21 mouse cellular contexts compared by ENCODE assay signal in the genomic region with DNA sequence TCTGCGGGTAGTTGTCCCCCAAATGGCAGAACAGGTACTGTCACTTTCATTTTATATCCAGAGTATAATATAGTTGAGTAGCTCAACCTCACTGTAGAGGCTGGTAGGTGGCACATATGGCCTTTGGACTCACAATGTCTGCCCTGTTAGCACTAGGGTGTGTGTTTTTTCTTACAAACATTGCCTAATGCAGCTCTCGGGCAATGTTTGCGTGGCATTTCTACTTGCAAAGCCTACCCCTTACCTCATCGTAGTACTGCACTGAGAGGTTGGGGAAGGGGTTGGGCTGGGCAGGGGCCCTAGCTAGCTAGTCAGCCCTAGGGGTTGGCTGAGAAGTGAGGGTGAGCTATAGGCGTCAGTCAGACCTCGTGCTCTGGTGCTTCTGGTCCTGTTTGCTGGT. TPM values are rescaled to one million over a fixed set of nuclear protein-coding genes. Genes with fewer than 3 reads are reported as not detected.
DNase-seq lines count a peak whose midpoint lies in the region; ATAC-seq and TF ChIP-seq lines count a peak whose summit lies in the region.
"Had no signal": no experiment of that assay in that cellular context is flagged by ENCODE, and none has a peak within 500 bp of the region (broad histone marks: within the 10 kb centered on the region; RNA-seq: fewer than 3 reads in every experiment).

No protein-coding gene starts in this region.

- no peak overlapping the region for H3K27ac ChIP-seq in intestine, embryonic 15.5 days
- H3K27ac ChIP-seq in intestine, postnatal 0 days (ENCODE audit: low read depth, low read length) = peak overlapping the region; percentile 50
- peak overlapping the region; percentile 53 for H3K27ac ChIP-seq in liver, embryonic 13.5 days
- H3K27ac ChIP-seq in stomach, embryonic 14.5 days (ENCODE audit: low read length) = no peak overlapping the region
- H3K27ac ChIP-seq: forebrain, embryonic 12.5 days; gastrocnemius, adult 2 months; hindbrain, embryonic 15.5 days; limb, embryonic 13.5 days; midbrain, embryonic 12.5 days had no signal

- no peaks in the 10 kb centered on the region for H3K36me3 ChIP-seq in intestine, embryonic 15.5 days
- H3K36me3 ChIP-seq in intestine, postnatal 0 days (ENCODE audit: control insufficient read depth, insufficient read depth) = no peaks in the 10 kb centered on the region
- H3K36me3 ChIP-seq in liver, embryonic 13.5 days = no peaks in the 10 kb centered on the region
- no peaks in the 10 kb centered on the region for H3K36me3 ChIP-seq in stomach, embryonic 14.5 days (ENCODE audit: control insufficient read depth, insufficient read depth, low read length)
- H3K36me3 ChIP-seq: forebrain, embryonic 12.5 days; hindbrain, embryonic 15.5 days; midbrain, embryonic 12.5 days had no signal

- no peak overlapping the region for H3K9ac ChIP-seq in intestine, embryonic 15.5 days
- H3K9ac ChIP-seq in intestine, postnatal 0 days (ENCODE audit: low read depth, low read length) = no peak overlapping the region
- H3K9ac ChIP-seq in liver, embryonic 13.5 days = no peak overlapping the region
- no peak overlapping the region for H3K9ac ChIP-seq in stomach, embryonic 14.5 days (replicated peaks; ENCODE audit: low read depth, low read length)
- H3K9ac ChIP-seq: forebrain, embryonic 12.5 days; hindbrain, embryonic 15.5 days; limb, embryonic 13.5 days; midbrain, embryonic 12.5 days had no signal

- no peaks in the 10 kb centered on the region for H3K4me1 ChIP-seq in intestine, embryonic 15.5 days (replicated peaks)
- no peaks in the 10 kb centered on the region for H3K4me1 ChIP-seq in intestine, postnatal 0 days (replicated peaks; ENCODE audit: control insufficient read depth, insufficient read depth, low read length)
- peaks cover 9% of the 10 kb centered on the region; the same call in 1 of the 2 replicates for H3K4me1 ChIP-seq in liver, embryonic 13.5 days (replicated peaks)
- H3K4me1 ChIP-seq in stomach, embryonic 14.5 days (ENCODE audit: control insufficient read depth, insufficient read depth, low read length) = peaks cover 8% of the 10 kb centered on the region; the same call in 1 of the 2 replicates

- H3K27me3 ChIP-seq in intestine, embryonic 15.5 days (replicated peaks) = no peaks in the 10 kb centered on the region
- no peaks in the 10 kb centered on the region for H3K27me3 ChIP-seq in intestine, postnatal 0 days (replicated peaks; ENCODE audit: control insufficient read depth, insufficient read depth, low read length)
- H3K27me3 ChIP-seq in liver, embryonic 13.5 days = no peaks in the 10 kb centered on the region
- no peaks in the 10 kb centered on the region for H3K27me3 ChIP-seq in stomach, embryonic 14.5 days (ENCODE audit: control insufficient read depth, insufficient read depth, low read length)
- H3K27me3 ChIP-seq: CH12.LX; forebrain, embryonic 12.5 days; hindbrain, embryonic 15.5 days; limb, embryonic 13.5 days; midbrain, embryonic 12.5 days; Patski had no signal

- ATAC-seq in intestine, embryonic 15.5 days = peak; percentile 86
- ATAC-seq in intestine, postnatal 0 days = peak; percentile 95
- peak; percentile 81 for ATAC-seq in liver, embryonic 13.5 days (ENCODE audit: low read depth)
- ATAC-seq in stomach, embryonic 14.5 days (ENCODE audit: insufficient number of reproducible peaks, insufficient read depth, low FRiP score, low read depth) = peak; percentile 76
- ATAC-seq in megakaryocyte-erythroid progenitor cell, adult 5-6 weeks (replicated peaks; ENCODE audit: low FRiP score, low TSS enrichment, poor library complexity, severe bottlenecking) = no peak
- ATAC-seq: Patski had no signal

- DNase-seq in liver, embryonic 13.5 days = no peak
- no peak for DNase-seq in left cerebral cortex, adult 11 months (ENCODE audit: low spot score)
- no peak for DNase-seq in spleen, postnatal 10 days (ENCODE audit: low spot score in 2 of 2)
- DNase-seq: adrenal gland, postnatal 36 days; B cell, adult 2 months; cerebellum, adult 9-11 months; gastrocnemius, adult 2 months; heart, postnatal 4 days; kidney, adult 11 months; thymus, postnatal 25 days had no signal

- H3K4me3 ChIP-seq in intestine, embryonic 15.5 days (replicated peaks) = no peak overlapping the region
- H3K4me3 ChIP-seq in intestine, postnatal 0 days (ENCODE audit: low read depth, low read length) = no peak overlapping the region
- no peak overlapping the region for H3K4me3 ChIP-seq in liver, embryonic 13.5 days (replicated peaks)
- no peak overlapping the region for H3K4me3 ChIP-seq in stomach, embryonic 14.5 days (ENCODE audit: low read depth, low read length)
- H3K4me3 ChIP-seq: forebrain, embryonic 12.5 days; gastrocnemius, adult 2 months; hindbrain, embryonic 15.5 days; limb, embryonic 13.5 days; midbrain, embryonic 12.5 days had no signal

- H3K9me3 ChIP-seq in intestine, embryonic 15.5 days = no peaks in the 10 kb centered on the region
- no peaks in the 10 kb centered on the region for H3K9me3 ChIP-seq in intestine, postnatal 0 days (ENCODE audit: control insufficient read depth)
- no peaks in the 10 kb centered on the region for H3K9me3 ChIP-seq in liver, embryonic 13.5 days (replicated peaks)
- H3K9me3 ChIP-seq in stomach, embryonic 14.5 days (ENCODE audit: control insufficient read depth, low read depth, low read length) = no peaks in the 10 kb centered on the region
- H3K9me3 ChIP-seq: forebrain, embryonic 12.5 days; G1E; hindbrain, embryonic 15.5 days; limb, embryonic 13.5 days; midbrain, embryonic 12.5 days had no signal

- 73% methylated on average over 6 of the region's 6 CpGs for WGBS in intestine, embryonic 15.5 days
- 47% methylated on average over 6 of the region's 6 CpGs for WGBS in intestine, postnatal 0 days
- 71% methylated on average over 6 of the region's 6 CpGs for WGBS in liver, embryonic 13.5 days (ENCODE audit: insufficient replicate concordance)
- 78% methylated on average over 6 of the region's 6 CpGs for WGBS in stomach, embryonic 14.5 days

- no peak for TF ChIP-seq CTCF in intestine, postnatal 0 days (IDR thresholded peaks at IDR 0.05; ENCODE audit: low read depth)

- H3K4me2 ChIP-seq in intestine, embryonic 15.5 days (replicated peaks) = no peak overlapping the region
- H3K4me2 ChIP-seq in intestine, postnatal 0 days (replicated peaks; ENCODE audit: low read depth) = peak overlapping the region; percentile 54
- no peak overlapping the region for H3K4me2 ChIP-seq in liver, embryonic 13.5 days
- no peak overlapping the region for H3K4me2 ChIP-seq in stomach, embryonic 14.5 days (replicated peaks; ENCODE audit: low read depth, low read length)
- H3K4me2 ChIP-seq: forebrain, embryonic 12.5 days; hindbrain, embryonic 15.5 days; limb, embryonic 13.5 days; midbrain, embryonic 12.5 days had no signal

RNA-seq across cellular contexts. Expression of a gene that starts 18.5 kb away (rescaled TPM):
- polyA plus RNA-seq in intestine, embryonic 15.5 days (2015; fragmentation: Nextera tagmentation; extraction: Ambion mirVana) = 16.2 and 16.4 TPM in 2 replicates
- polyA plus RNA-seq in intestine, postnatal 0 days (2015; fragmentation: Nextera tagmentation; extraction: Ambion mirVana) = 6.2 and 6.5 TPM in 2 replicates
- 48.3 and 58.2 TPM in 2 replicates for polyA plus RNA-seq in liver, embryonic 13.5 days (2015; fragmentation: Nextera tagmentation; extraction: Ambion mirVana)
- polyA plus RNA-seq in stomach, embryonic 14.5 days (2014; fragmentation: Nextera tagmentation; extraction: Ambion mirVana) = 25.1 and 26.4 TPM in 2 replicates
- 24.0 and 27.8 TPM in 2 replicates for total RNA-seq in megakaryocyte-erythroid progenitor cell, adult 5-6 weeks (2014; fragmentation: Nextera tagmentation)
- total RNA-seq in megakaryocyte-erythroid progenitor cell, adult 5-6 weeks (2017) = 6.8 and 28.4 TPM in 2 replicates

RNA-seq across cellular contexts. Expression of a gene that starts 18.8 kb away (rescaled TPM):
- polyA plus RNA-seq in intestine, embryonic 15.5 days (2015; fragmentation: Nextera tagmentation; extraction: Ambion mirVana) = 64.1 and 68.7 TPM in 2 replicates
- 36.3 and 42.2 TPM in 2 replicates for polyA plus RNA-seq in intestine, postnatal 0 days (2015; fragmentation: Nextera tagmentation; extraction: Ambion mirVana)
- polyA plus RNA-seq in liver, embryonic 13.5 days (2015; fragmentation: Nextera tagmentation; extraction: Ambion mirVana) = 39.6 and 40.0 TPM in 2 replicates
- 82.1 and 88.9 TPM in 2 replicates for polyA plus RNA-seq in stomach, embryonic 14.5 days (2014; fragmentation: Nextera tagmentation; extraction: Ambion mirVana)
- total RNA-seq in megakaryocyte-erythroid progenitor cell, adult 5-6 weeks (2014; fragmentation: Nextera tagmentation) = 33.7 and 72.0 TPM in 2 replicates
- 33.2 and 69.5 TPM in 2 replicates for total RNA-seq in megakaryocyte-erythroid progenitor cell, adult 5-6 weeks (2017)

RNA-seq across cellular contexts. Expression of a gene that starts 59.0 kb away (rescaled TPM):
- 16.3 and 17.6 TPM in 2 replicates for polyA plus RNA-seq in intestine, embryonic 15.5 days (2015; fragmentation: Nextera tagmentation; extraction: Ambion mirVana)
- 6.2 and 6.7 TPM in 2 replicates for polyA plus RNA-seq in intestine, postnatal 0 days (2015; fragmentation: Nextera tagmentation; extraction: Ambion mirVana)
- polyA plus RNA-seq in liver, embryonic 13.5 days (2015; fragmentation: Nextera tagmentation; extraction: Ambion mirVana) = 33.9 and 36.7 TPM in 2 replicates
- 22.9 and 26.2 TPM in 2 replicates for polyA plus RNA-seq in stomach, embryonic 14.5 days (2014; fragmentation: Nextera tagmentation; extraction: Ambion mirVana)
- 20.7 and 28.4 TPM in 2 replicates for total RNA-seq in megakaryocyte-erythroid progenitor cell, adult 5-6 weeks (2014; fragmentation: Nextera tagmentation)
- total RNA-seq in megakaryocyte-erythroid progenitor cell, adult 5-6 weeks (2017) = 44.6 and 49.3 TPM in 2 replicates

Comparison
In these comparisons a context has a peak if more than half of its experiments do, and no peak if none do; other contexts are left out.
1. H3K27ac ChIP-seq: peak in intestine, postnatal 0 days (single experiment) and liver, embryonic 13.5 days (single experiment); none in intestine, embryonic 15.5 days (single experiment) and stomach, embryonic 14.5 days (single experiment).